Mouse (Mus musculus) spleen, adult 2 months (tissue): ENCODE data around the gene Dhrs3.

Experiments used
- CTCF ChIP-seq: fragments of 200-500 bp; IDR thresholded peaks from 2 replicates; pipeline ENCODE4 v1.5.1; 2011; ENCODE audit warnings: mild to moderate bottlenecking, inconsistent platforms; ENCODE audit not compliant: insufficient read depth, insufficient read length, insufficient replicate concordance; ENCODE audit errors: extremely low read depth
- POLR2A ChIP-seq: fragments of 200-500 bp; IDR thresholded peaks from 2 replicates; pipeline ENCODE4 v1.6.1; 2011; ENCODE audit warnings: low read depth, low read length, inconsistent platforms

DNA sequence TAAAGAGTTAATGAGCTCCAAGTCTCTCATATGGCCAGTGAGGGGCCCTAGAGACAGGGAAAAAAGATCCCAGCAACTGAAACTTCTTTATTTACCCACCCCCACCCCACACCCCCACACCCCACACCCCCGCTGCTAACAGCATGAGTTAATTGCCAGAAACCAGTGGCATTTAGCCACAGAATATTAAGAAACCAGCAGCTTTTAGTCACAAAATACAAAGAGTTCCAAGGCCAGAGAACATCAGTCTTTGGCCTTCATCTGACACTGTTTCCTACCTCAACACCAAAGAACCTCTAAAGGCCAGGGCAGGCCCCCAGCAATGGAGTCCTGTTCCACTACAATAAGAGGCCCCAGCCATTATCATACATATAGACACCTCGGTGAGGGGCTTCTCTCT, 11.3 kb upstream of the Dhrs3 start:
- TF ChIP-seq POLR2A: no peak
- no peak for TF ChIP-seq CTCF
